Mouse (Mus musculus): ENCODE measurements around the gene Vgll4.

DNA sequence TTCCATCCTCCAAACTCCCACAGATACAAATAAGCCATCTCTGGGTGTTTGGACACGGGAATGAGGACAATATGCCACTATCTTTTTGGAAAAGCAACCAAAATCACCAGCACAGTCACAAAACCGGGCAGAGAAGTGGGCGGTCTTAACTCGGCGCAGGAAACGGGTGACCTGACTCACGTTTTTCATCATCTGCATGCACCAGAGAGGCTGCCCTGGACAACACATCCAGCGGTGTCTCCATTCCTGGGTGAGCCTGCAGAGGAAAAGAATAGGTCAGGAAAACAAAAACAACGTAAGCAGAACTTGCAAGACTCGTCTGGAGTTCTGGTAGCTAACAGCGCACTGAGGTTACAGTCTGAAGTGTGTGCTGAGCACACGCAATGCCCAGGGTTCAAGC is 12.0 kb downstream of the Vgll4 start:
- TF ChIP-seq CTCF (IDR thresholded peaks at IDR 0.05; ENCODE audit: low read depth, low read length) = no peak
- TF ChIP-seq GATA2 (IDR thresholded peaks at IDR 0.05; ENCODE audit: borderline replicate concordance, low read depth, low read length) = no peak
- TF ChIP-seq GATA1 (IDR thresholded peaks at IDR 0.05; ENCODE audit: borderline replicate concordance, low read length) = no peak
- no peak for TF ChIP-seq POLR2AphosphoS5 (IDR thresholded peaks at IDR 0.05; ENCODE audit: insufficient replicate concordance, low read depth, low read length)
- TF ChIP-seq TAL1 (conservative IDR thresholded peaks at IDR 0.05; ENCODE audit: low read depth, low read length) = no peak
